Mouse (Mus musculus) G1E (cell line): ENCODE measurements around the gene Aurkaip1.

Experiments
- CTCF ChIP-seq: IDR thresholded peaks from 2 replicates; pipeline ENCODE4 v1.5.1; 2012; ENCODE audit warnings: low read depth, low read length, inconsistent platforms, mixed read lengths
- GATA1 ChIP-seq: IDR thresholded peaks from 2 replicates; pipeline ENCODE4 v1.6.1; 2012; ENCODE audit warnings: borderline replicate concordance, low read length, inconsistent platforms, mixed read lengths
- GATA2 ChIP-seq: IDR thresholded peaks from 2 replicates; pipeline ENCODE4 v1.6.1; 2012; ENCODE audit warnings: low read depth, low read length, inconsistent platforms, borderline replicate concordance
- POLR2AphosphoS5 ChIP-seq: IDR thresholded peaks from 2 replicates; pipeline ENCODE4 v1.6.1; 2012; ENCODE audit warnings: low read depth, low read length, inconsistent platforms; ENCODE audit not compliant: insufficient replicate concordance
- TAL1 ChIP-seq: conservative IDR thresholded peaks from 2 replicates; pipeline ENCODE4 v1.6.1; 2012; ENCODE audit warnings: low read depth, low read length, inconsistent platforms, mixed read lengths

DNA sequence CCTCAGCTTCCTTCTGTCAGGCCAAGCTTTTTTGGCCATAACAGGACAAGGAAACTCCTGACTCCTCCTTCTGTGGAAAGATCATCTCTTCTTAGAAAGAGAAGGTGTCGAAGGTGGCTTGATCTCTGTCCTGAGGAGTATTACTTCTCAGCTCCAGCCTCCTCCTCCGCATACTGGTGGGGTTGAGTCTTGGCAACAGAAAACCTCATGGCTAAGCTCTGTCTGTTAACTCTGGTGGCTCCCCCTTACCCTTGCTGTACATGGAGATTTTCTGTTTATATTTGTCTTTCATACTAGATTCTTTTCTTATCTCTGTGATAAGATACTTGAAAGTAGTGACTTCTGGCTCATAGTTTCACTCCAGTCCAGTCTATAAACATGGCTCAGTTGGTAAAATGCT, 37.3 kb upstream of the Aurkaip1 start:
- no peak for TF ChIP-seq CTCF
- no peak for TF ChIP-seq TAL1
- no peak for TF ChIP-seq POLR2AphosphoS5
- no peak for TF ChIP-seq GATA1
- TF ChIP-seq GATA2: no peak
